Mouse (Mus musculus) liver, embryonic 14.5 days (tissue): Measurements from ENCODE around the gene Igf2bp3.

Experiments
- CTCF ChIP-seq: IDR thresholded peaks from 2 replicates; pipeline ENCODE4 v1.5.1; 2016; ENCODE audit warnings: antibody characterized with exemption, low read depth, control low read depth
- EP300 ChIP-seq: IDR thresholded peaks from 2 replicates; pipeline ENCODE4 v1.6.1; 2016; ENCODE audit warnings: antibody characterized with exemption, low read depth

GRCm38 (mm10) chr6:49156826-49157175 lies 58.0 kb downstream of the Igf2bp3 start:
- no peak for TF ChIP-seq CTCF
- TF ChIP-seq EP300: no peak
